Mouse (Mus musculus): ENCODE data around the gene Lmx1b. TPM values are rescaled to one million over a fixed set of nuclear protein-coding genes. Genes with fewer than 3 reads are reported as not detected.

The Lmx1b gene
- polyA plus RNA-seq (2014; fragmentation: Illumina TruSeq; extraction: RNeasy Lipid Tissue Mini Kit (QIAGEN cat#74804); ENCODE audit: low read depth, low replicate concordance) = not detected

GRCm38 (mm10) chr2:33640171-33640721 lies at the start of gene Lmx1b:
Gene Lmx1b, minus strand, starts transcription at chr2:33640511.

Other genes starting within 250 kb of the Lmx1b start
- gene Zbtb34, start 209.2 kb downstream of the Lmx1b start, polyA plus RNA-seq (2014; fragmentation: Illumina TruSeq; extraction: RNeasy Lipid Tissue Mini Kit (QIAGEN cat#74804); ENCODE audit: low read depth, low replicate concordance) = 5.6 TPM
- 14.3 TPM for gene Zbtb43, start 172.0 kb downstream of the Lmx1b start, polyA plus RNA-seq (2014; fragmentation: Illumina TruSeq; extraction: RNeasy Lipid Tissue Mini Kit (QIAGEN cat#74804); ENCODE audit: low read depth, low replicate concordance)
- gene Mvb12b, start 247.4 kb upstream of the Lmx1b start, polyA plus RNA-seq (2014; fragmentation: Illumina TruSeq; extraction: RNeasy Lipid Tissue Mini Kit (QIAGEN cat#74804); ENCODE audit: low read depth, low replicate concordance) = 21.3 TPM

All from adipose tissue, adult 10 weeks (tissue).